Mouse (Mus musculus) testis, adult 2 months (tissue): ENCODE results near the gene Txlna.

Experiments used
- CTCF ChIP-seq: fragments of 200-500 bp; IDR thresholded peaks from 2 replicates; pipeline ENCODE4 v1.5.1; 2012; ENCODE audit warnings: low read depth, mild to moderate bottlenecking, inconsistent platforms, low read length, moderate library complexity; ENCODE audit not compliant: control insufficient read depth, insufficient read depth, insufficient replicate concordance
- POLR2A ChIP-seq: fragments of 200-500 bp; IDR thresholded peaks from 2 replicates; pipeline ENCODE4 v1.6.1; 2012; ENCODE audit warnings: low read depth, mild to moderate bottlenecking, inconsistent platforms, low read length, moderate library complexity; ENCODE audit not compliant: control insufficient read depth

DNA sequence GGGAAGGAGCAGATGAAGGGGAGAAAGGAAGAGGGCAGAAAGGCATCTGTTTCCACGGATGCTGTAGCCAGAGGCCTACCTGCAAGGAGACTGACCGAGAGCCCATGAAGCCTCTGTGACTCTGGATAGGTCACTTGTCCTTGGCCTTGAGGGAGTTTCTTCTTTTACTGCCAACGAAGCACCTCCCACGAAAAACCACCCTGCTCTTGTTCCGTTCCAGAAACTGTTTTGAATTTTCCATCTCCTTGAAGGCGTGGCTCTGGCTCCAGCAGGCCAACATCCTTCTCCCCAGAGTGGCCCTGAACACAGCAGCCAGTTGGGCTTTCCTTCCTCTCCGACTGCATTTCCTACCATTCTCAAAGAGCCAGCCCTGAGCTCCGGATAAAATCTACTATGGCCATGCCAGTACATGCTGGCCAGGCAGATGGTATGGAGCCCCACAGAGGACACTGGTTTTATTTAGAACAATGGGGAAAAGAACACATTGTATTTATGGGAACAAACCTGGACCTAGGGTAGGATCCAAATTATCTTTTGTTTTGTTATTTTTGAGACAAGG, 19.5 kb downstream of the Txlna start:
- no peak for TF ChIP-seq CTCF
- peak; percentile 18; the same call in 1 of the 2 replicates for TF ChIP-seq POLR2A
